Mouse (Mus musculus) midbrain, embryonic 14.5 days (tissue): ENCODE measurements at regions not wholly inside any gene's neighbourhood (a gene's known extent, or its start where the extent isn't known, plus 50 kb on each side); places are given as distances from the start of the nearest gene placed in this dataset.
A peak's percentile ranks its signal among the peaks of the same experiment; 100 is the strongest.

Experiments
- ATAC-seq: fragments of 200-750 bp; cut with Nextera tagmentation; 2 replicates; pipeline ENCODE4 v1.8.0; 2017; ENCODE audit warnings: moderate number of reproducible peaks, moderate library complexity; ENCODE audit not compliant: low FRiP score, low TSS enrichment
- DNase-seq: peaks from one replicate; pipeline ENCODE4 v3.0.0-alpha.2; 2015
- H3K27ac ChIP-seq: fragments of 300-500 bp; sonication (generic); replicated peaks from 2 replicates; pipeline ENCODE4 v1.5.1; 2014; ENCODE audit warnings: mild to moderate bottlenecking, low read depth, low read length, moderate library complexity
- H3K27me3 ChIP-seq: fragments of 300-500 bp; sonication (generic); 2 replicates; pipeline ENCODE4 v1.6.1; 2014; ENCODE audit warnings: low read length, control low read depth, mixed read lengths; ENCODE audit not compliant: control insufficient read depth, insufficient read depth
- H3K36me3 ChIP-seq: fragments of 300-500 bp; sonication (generic); 2 replicates; pipeline ENCODE4 v1.6.1; 2014; ENCODE audit warnings: low read length, control low read depth; ENCODE audit not compliant: control insufficient read depth, insufficient read depth
- H3K4me1 ChIP-seq: fragments of 300-500 bp; sonication (generic); 2 replicates; pipeline ENCODE4 v1.6.1; 2014; ENCODE audit warnings: mild to moderate bottlenecking, antibody characterized with exemption, low read length, control low read depth; ENCODE audit not compliant: control insufficient read depth, insufficient read depth
- H3K4me2 ChIP-seq: fragments of 300-500 bp; sonication (generic); 2 replicates; pipeline ENCODE4 v1.6.1; 2014; ENCODE audit warnings: mild to moderate bottlenecking, low read length, moderate library complexity
- H3K4me3 ChIP-seq: fragments of 300-500 bp; sonication (generic); replicated peaks from 2 replicates; pipeline ENCODE4 v1.5.1; 2014; ENCODE audit warnings: low read depth, low read length
- H3K9ac ChIP-seq: fragments of 300-500 bp; sonication (generic); replicated peaks from 2 replicates; pipeline ENCODE4 v1.6.1; 2014; ENCODE audit warnings: mild to moderate bottlenecking, low read length, moderate library complexity
- H3K9me3 ChIP-seq: fragments of 300-500 bp; sonication (generic); 2 replicates; pipeline ENCODE4 v1.6.1; 2016; ENCODE audit warnings: low read length, control low read depth, mixed read lengths; ENCODE audit not compliant: control insufficient read depth
- WGBS: fragments of 180-500 bp; shearing (Covaris S2); extraction: QIAGEN DNeasy Blood & Tissue Kit; methylation state at CpG from one replicate; pipeline ENCODE4 v1.1.7; 2014; 5-methylcytosine and 5-hydroxymethylcytosine counted together

DNA sequence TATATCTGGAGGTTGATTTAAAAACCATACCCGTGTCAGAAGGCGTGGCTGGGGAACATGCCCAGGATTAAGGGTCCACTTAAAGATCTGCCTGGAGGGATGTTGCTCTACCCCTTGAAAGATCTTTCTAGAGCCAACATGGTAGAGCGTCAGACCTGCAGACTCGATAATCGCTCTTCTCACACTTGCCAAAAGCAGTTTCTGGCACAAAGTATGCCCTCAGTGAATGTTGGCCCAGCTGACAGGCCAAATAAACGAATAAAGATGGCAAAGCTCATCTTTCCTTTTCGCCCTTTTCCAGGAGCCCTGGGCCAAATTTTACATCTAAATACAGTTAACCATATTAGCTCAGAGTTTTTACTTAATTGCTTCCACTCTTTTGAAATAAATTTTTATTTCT lies 118.4 kb upstream of the Gsc start:
- no peaks in the 10 kb centered on the region for H3K36me3 ChIP-seq
- DNase-seq (no peak), ATAC-seq (no peak)
- H3K27me3 ChIP-seq, result no peaks in the 10 kb centered on the region
- no peak overlapping the region for H3K27ac ChIP-seq
- no peaks in the 10 kb centered on the region for H3K9me3 ChIP-seq
- H3K4me3 ChIP-seq, result no peak overlapping the region
- no peak overlapping the region for H3K4me2 ChIP-seq
- WGBS, result 75% methylated on average over 7 of the region's 7 CpGs
- H3K4me1 ChIP-seq, result peaks cover 14% of the 10 kb centered on the region
- no peak overlapping the region for H3K9ac ChIP-seq

DNA sequence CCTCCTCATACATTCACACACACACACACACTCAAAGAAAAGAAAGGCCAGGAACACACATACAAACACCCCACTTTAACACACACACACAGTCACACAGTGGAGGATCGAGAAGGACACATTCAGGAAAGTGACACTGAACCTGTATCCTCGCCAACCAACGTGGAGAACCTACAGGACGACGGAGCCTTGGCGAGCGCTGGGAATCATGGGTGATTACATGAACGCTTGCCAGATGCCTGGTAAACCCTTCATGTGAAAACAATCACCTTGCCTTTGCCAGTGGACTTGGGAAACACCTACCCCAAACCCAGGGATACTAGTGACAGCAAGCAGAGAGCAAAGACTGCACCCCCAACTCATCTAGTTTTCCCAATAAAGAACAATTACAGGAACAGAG lies 117.2 kb upstream of the Gsc start:
- no peak overlapping the region for H3K4me2 ChIP-seq
- no peak overlapping the region for H3K9ac ChIP-seq
- H3K4me1 ChIP-seq, result peaks cover 14% of the 10 kb centered on the region
- no peaks in the 10 kb centered on the region for H3K27me3 ChIP-seq
- no peak overlapping the region for H3K4me3 ChIP-seq
- no peaks in the 10 kb centered on the region for H3K36me3 ChIP-seq
- ATAC-seq (no peak), DNase-seq (no peak)
- 92% methylated on average over 8 of the region's 8 CpGs for WGBS
- H3K27ac ChIP-seq, result no peak overlapping the region
- H3K9me3 ChIP-seq, result no peaks in the 10 kb centered on the region

DNA sequence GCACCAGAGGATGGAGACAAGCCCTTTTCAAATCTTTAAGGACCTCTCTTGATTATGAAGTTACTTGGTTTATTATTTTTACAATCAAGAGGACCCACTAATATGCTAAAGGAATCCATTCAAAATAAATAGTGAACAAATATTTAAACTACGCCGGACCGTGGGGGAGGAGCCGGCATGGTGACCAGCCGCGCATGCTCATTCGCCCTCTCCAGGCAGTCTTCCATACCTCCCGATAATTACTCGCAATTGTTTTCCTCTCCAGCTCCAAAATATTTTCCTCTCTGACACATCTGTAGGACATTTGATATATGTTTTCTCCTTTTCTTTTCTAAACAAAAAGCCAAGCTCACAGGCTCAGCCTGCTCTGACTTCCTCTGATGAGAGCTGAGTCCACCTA lies 111.3 kb upstream of the Gsc start:
- H3K4me3 ChIP-seq, result no peak overlapping the region
- no peaks in the 10 kb centered on the region for H3K4me1 ChIP-seq
- H3K9me3 ChIP-seq, result no peaks in the 10 kb centered on the region
- no peak overlapping the region for H3K9ac ChIP-seq
- no peak overlapping the region for H3K27ac ChIP-seq
- ATAC-seq (no peak), DNase-seq (no peak)
- H3K27me3 ChIP-seq, result no peaks in the 10 kb centered on the region
- H3K36me3 ChIP-seq, result no peaks in the 10 kb centered on the region
- 70% methylated on average over 9 of the region's 9 CpGs for WGBS
- H3K4me2 ChIP-seq, result 0 out of 2 replicates have a peak overlapping the region, but pooled peaks have one; percentile 18

DNA sequence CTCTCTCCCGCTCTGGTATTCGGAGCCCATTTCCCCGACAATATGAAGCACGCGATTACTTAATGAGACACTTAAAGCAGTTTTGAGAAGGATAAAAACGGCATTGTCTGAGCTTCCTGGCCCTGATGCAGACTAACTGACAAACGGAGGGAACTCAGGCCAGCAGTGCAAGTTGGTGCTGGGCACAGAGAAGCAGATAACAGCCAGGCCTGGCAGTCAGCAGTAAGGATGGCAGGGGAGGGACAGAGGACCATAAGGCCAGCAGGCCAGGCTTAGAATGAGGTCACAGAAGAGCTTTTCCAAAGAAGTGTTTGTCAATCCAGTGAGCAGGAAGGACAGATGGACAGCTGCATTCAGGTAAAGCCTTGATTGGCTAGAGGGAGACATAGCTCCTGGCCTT lies 107.7 kb upstream of the Gsc start:
- no peaks in the 10 kb centered on the region for H3K4me1 ChIP-seq
- H3K9me3 ChIP-seq, result no peaks in the 10 kb centered on the region
- H3K36me3 ChIP-seq, result no peaks in the 10 kb centered on the region
- H3K4me2 ChIP-seq, result no peak overlapping the region
- ATAC-seq (no peak), DNase-seq (no peak)
- no peak overlapping the region for H3K27ac ChIP-seq
- H3K9ac ChIP-seq, result 0 out of 2 replicates have a peak overlapping the region, but pooled peaks have one; percentile 12
- H3K27me3 ChIP-seq, result no peaks in the 10 kb centered on the region
- H3K4me3 ChIP-seq, result no peak overlapping the region
- WGBS, result 68% methylated on average over 7 of the region's 7 CpGs

DNA sequence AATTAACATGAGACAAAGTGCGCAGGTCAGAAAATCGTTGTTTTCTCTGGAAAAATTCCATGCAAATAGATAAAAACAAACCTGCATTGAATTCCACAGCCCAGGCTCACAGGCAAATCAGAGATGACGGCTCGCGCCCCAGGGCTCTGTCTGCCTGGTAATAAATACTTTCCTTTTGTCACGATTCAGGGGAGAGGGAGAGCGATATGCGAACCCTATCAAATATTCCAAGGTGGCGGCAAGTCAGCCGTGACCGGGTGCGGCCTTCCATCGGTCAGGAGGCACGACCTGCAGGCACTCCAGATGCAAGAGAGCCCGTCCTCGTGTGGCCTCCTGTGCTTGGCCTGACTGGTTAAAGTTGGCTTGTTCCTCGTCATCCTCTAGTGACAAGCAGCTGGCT lies 94.5 kb upstream of the Gsc start:
- H3K4me1 ChIP-seq, result no peaks in the 10 kb centered on the region

DNA sequence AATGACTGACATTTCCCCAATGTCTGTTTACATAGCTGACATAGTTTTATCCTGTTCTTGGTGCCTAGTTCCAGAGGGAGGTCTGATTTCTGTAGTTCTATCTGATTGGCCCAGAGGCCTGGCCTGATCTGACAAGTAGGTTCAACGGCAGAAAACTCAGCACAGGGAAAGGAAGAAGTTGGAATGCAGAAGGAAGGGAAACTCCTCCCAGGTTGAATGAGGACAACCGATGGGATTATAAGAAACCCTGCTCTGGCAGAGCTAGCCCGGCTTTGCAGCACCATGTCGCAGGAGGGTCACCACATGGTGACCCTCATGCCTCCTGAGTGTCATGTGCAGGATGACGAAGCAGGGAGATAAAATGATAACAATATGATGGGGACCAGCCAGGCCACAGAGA lies 89.8 kb upstream of the Gsc start:
- DNase-seq (no peak), ATAC-seq (no peak)
- Histone ChIP-seq H3K4me1 (no peaks in the 10 kb centered on the region), H3K27me3 (no peaks in the 10 kb centered on the region), H3K4me2 (no peak overlapping the region), H3K9ac (no peak overlapping the region), H3K36me3 (no peaks in the 10 kb centered on the region), H3K9me3 (no peaks in the 10 kb centered on the region), H3K4me3 (no peak overlapping the region), H3K27ac (no peak overlapping the region)
- WGBS, result 73% methylated on average over 5 of the region's 5 CpGs

More for the DNA sequence above, 94.5 kb upstream of the Gsc start:
- no peak overlapping the region for H3K4me2 ChIP-seq
- DNase-seq (no peak), ATAC-seq (no peak)
- no peaks in the 10 kb centered on the region for H3K27me3 ChIP-seq
- WGBS, result 70% methylated on average over 17 of the region's 17 CpGs
- no peaks in the 10 kb centered on the region for H3K9me3 ChIP-seq
- H3K36me3 ChIP-seq, result no peaks in the 10 kb centered on the region
- no peak overlapping the region for H3K9ac ChIP-seq
- H3K27ac ChIP-seq, result no peak overlapping the region
- H3K4me3 ChIP-seq, result no peak overlapping the region

DNA sequence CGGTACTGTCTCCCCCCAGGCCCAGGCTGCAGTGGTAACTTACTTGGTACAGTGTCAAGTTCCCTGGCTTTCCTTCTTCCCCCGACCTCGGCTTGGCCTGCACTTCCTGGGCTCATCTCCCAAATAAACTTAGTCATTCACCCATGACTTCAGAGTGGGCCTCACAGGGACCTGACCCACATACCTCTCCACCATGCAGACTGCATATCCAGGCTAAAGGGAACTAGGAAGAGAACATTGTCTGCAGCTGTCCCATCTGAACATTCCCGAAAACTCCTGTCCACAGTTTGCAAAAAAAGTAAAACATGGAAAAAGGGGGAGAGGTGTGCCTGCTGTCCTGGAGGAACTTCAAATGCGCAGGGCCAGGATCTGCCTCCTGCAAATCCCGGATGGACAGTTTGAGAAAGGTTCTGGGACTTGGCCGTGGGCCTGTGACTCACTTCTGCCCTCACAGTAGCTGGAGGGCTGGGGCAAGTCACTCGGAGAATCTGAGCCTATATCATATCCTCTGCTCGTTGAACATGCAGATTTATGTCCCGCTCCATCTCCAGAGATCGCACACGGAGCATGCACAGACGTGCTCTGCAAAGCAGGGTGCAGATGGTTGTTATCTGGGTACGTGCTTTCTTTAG lies 87.9 kb upstream of the Gsc start:
- Histone ChIP-seq H3K9ac (no peak overlapping the region), H3K36me3 (no peaks in the 10 kb centered on the region), H3K4me1 (no peaks in the 10 kb centered on the region), H3K9me3 (no peaks in the 10 kb centered on the region), H3K27me3 (no peaks in the 10 kb centered on the region), H3K27ac (no peak overlapping the region), H3K4me2 (no peak overlapping the region), H3K4me3 (no peak overlapping the region)
- DNase-seq, result no peak
- WGBS, result 67% methylated on average over 14 of the region's 14 CpGs
- no peak for ATAC-seq

DNA sequence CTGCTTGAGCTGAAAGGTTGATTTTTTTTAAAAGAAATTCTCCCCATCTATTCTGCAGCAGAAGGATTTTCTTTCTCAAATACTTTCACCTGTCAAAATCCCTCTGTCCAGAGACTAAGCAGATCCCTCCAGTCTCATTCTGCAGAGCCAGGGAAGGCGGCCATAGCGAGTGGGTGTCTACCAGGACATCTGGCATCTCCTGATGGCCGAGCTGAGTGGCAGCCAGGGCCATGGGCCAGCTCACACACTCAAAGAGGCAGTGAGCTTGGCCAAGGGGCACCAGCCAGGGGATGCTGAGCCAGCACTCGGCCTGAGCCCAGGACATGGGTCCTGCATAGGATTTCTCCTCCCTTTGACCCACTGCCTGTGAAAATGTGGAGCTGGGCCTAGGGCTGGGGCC lies 84.6 kb upstream of the Gsc start:
- Histone ChIP-seq H3K36me3 (no peaks in the 10 kb centered on the region), H3K4me1 (0 out of 2 replicates have a peak, but pooled peaks cover 6% of the 10 kb centered on the region), H3K4me3 (no peak overlapping the region), H3K4me2 (no peak overlapping the region), H3K9me3 (no peaks in the 10 kb centered on the region), H3K27ac (no peak overlapping the region), H3K27me3 (no peaks in the 10 kb centered on the region), H3K9ac (no peak overlapping the region)
- 68% methylated on average over 4 of the region's 4 CpGs for WGBS
- DNase-seq (no peak), ATAC-seq (no peak)

DNA sequence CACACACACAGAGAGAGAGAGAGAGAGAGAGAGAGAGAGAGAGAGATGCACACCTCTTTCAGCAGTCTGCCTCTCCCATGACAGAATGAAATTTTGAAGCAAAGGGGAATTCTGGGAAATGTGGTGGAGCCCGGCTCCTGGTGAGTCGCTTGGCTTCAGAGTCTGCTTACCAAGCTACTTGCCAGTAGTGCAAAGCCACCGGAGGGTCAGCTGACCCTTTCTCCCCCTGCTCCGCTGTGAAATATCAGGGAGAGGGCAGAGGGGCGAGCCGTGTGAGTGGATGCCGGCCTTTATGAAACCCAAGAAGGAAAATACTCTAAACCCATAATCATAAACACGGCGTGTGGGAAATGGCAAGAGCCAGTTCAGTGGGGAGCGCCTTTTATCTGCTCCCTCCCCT lies 84.2 kb upstream of the Gsc start:
- Histone ChIP-seq H3K4me2 (no peak overlapping the region), H3K9ac (no peak overlapping the region), H3K9me3 (no peaks in the 10 kb centered on the region), H3K4me1 (0 out of 2 replicates have a peak, but pooled peaks cover 6% of the 10 kb centered on the region), H3K4me3 (no peak overlapping the region), H3K27ac (no peak overlapping the region), H3K36me3 (no peaks in the 10 kb centered on the region), H3K27me3 (no peaks in the 10 kb centered on the region)
- 88% methylated on average over 10 of the region's 10 CpGs for WGBS
- no peak for ATAC-seq
- no peak for DNase-seq
